11 mouse cellular contexts compared by ENCODE assay signal in the genomic region with DNA sequence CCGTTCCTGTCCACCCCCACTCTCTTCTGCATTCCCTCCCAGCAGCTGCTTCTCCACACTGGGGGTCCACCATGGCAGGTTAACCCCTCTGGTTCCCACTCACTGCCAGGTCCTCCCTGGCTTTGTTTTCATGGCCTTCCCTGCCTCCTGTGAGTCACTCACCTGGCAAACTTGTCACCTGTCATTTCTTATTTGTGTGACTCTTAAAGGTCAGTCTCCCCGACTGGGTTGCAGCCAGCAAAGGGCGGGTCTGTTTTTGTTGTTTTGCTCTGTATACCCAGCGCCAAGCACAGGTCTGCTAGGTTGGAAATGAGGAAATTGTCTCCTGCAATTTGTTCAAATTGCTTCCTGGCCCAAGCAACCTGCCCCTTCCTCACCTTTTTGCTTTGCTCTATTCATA. TPM values are rescaled to one million over a fixed set of nuclear protein-coding genes. Genes with fewer than 3 reads are reported as not detected.
DNase-seq lines count a peak whose midpoint lies in the region; ATAC-seq lines count a peak whose summit lies in the region.
"Had no signal": no experiment of that assay in that cellular context is flagged by ENCODE, and none has a peak within 500 bp of the region (broad histone marks: within the 10 kb centered on the region; RNA-seq: fewer than 3 reads in every experiment).

No protein-coding gene starts in this region.

- H3K27ac ChIP-seq in stomach, embryonic 14.5 days (ENCODE audit: low read length): peak overlapping the region; percentile 92; the same call in 1 of the 2 replicates
- no peak overlapping the region for H3K27ac ChIP-seq in forebrain, embryonic 16.5 days (ENCODE audit: low read length)

- ATAC-seq in stomach, embryonic 14.5 days (ENCODE audit: insufficient number of reproducible peaks, insufficient read depth, low FRiP score, low read depth): no peak
- no peak for ATAC-seq in forebrain, embryonic 16.5 days

- peak; percentile 52 to 68 for DNase-seq in lung, adult 18-20 months
- no peak for DNase-seq in lung, postnatal 10 days
- DNase-seq in kidney, adult 11 months: peak; percentile 82
- DNase-seq in kidney, postnatal 36 days: peak; percentile 76 to 80
- no peak for DNase-seq in gastrocnemius, postnatal 25 days
- DNase-seq in cerebellum, postnatal 25 days: no peak

- H3K9me3 ChIP-seq in stomach, embryonic 14.5 days (ENCODE audit: control insufficient read depth, low read depth, low read length): no peaks in the 10 kb centered on the region
- no peaks in the 10 kb centered on the region for H3K9me3 ChIP-seq in forebrain, embryonic 16.5 days (ENCODE audit: control insufficient read depth, low read length)

- WGBS in stomach, embryonic 14.5 days: 42% methylated on average over 4 of the region's 4 CpGs
- WGBS in forebrain, embryonic 16.5 days: 76% methylated on average over 4 of the region's 4 CpGs

- H3K4me3 ChIP-seq in stomach, embryonic 14.5 days (ENCODE audit: low read depth, low read length): no peak overlapping the region
- H3K4me3 ChIP-seq in forebrain, embryonic 16.5 days (replicated peaks; ENCODE audit: low read length): no peak overlapping the region

- H3K9ac ChIP-seq in stomach, embryonic 14.5 days (replicated peaks; ENCODE audit: low read depth, low read length): no peak overlapping the region
- no peak overlapping the region for H3K9ac ChIP-seq in forebrain, embryonic 16.5 days (replicated peaks; ENCODE audit: low read depth, low read length)

- H3K4me1 ChIP-seq in stomach, embryonic 14.5 days (ENCODE audit: control insufficient read depth, insufficient read depth, low read length): no peaks in the 10 kb centered on the region
- peaks cover 4% of the 10 kb centered on the region; the same call in 1 of the 2 replicates for H3K4me1 ChIP-seq in forebrain, embryonic 16.5 days (replicated peaks; ENCODE audit: control insufficient read depth, insufficient read depth, low read length)

- H3K4me2 ChIP-seq in stomach, embryonic 14.5 days (replicated peaks; ENCODE audit: low read depth, low read length): no peak overlapping the region
- no peak overlapping the region for H3K4me2 ChIP-seq in forebrain, embryonic 16.5 days (ENCODE audit: low read length)

- peaks cover 4% of the 10 kb centered on the region; the same call in 1 of the 2 replicates for H3K36me3 ChIP-seq in stomach, embryonic 14.5 days (ENCODE audit: control insufficient read depth, insufficient read depth, low read length)
- no peaks in the 10 kb centered on the region for H3K36me3 ChIP-seq in forebrain, embryonic 16.5 days (ENCODE audit: control insufficient read depth, insufficient read depth)

- 0 out of 2 replicates have a peak, but pooled peaks cover 7% of the 10 kb centered on the region for H3K27me3 ChIP-seq in stomach, embryonic 14.5 days (ENCODE audit: control insufficient read depth, insufficient read depth, low read length)
- H3K27me3 ChIP-seq in forebrain, embryonic 16.5 days (replicated peaks; ENCODE audit: control insufficient read depth, insufficient read depth, low read length): peaks cover 14% of the 10 kb centered on the region

RNA-seq across cellular contexts. Expression of gene Grb7, which starts 0.5 kb away (rescaled TPM):
- polyA plus RNA-seq in stomach, embryonic 14.5 days (2014; fragmentation: Nextera tagmentation; extraction: Ambion mirVana): 44.0 and 44.3 TPM in 2 replicates
- total RNA-seq in gastrocnemius, postnatal 25 days (2021): under 1 TPM in 1 of 2 experiments, not detected in 1; 0.16 TPM
- 0.51 and 0.70 TPM in 2 replicates for polyA plus RNA-seq in forebrain, embryonic 16.5 days (2015; fragmentation: Nextera tagmentation; extraction: Ambion mirVana)
- polyA plus RNA-seq: C2C12 had no signal

RNA-seq across cellular contexts. Expression of gene Mien1, which starts 6.9 kb away (rescaled TPM):
- polyA plus RNA-seq in stomach, embryonic 14.5 days (2014; fragmentation: Nextera tagmentation; extraction: Ambion mirVana): 98.0 and 101 TPM in 2 replicates
- 10 to 100 TPM; 31.7 to 35.5 TPM for total RNA-seq in gastrocnemius, postnatal 25 days (2021)
- polyA plus RNA-seq in forebrain, embryonic 16.5 days (2015; fragmentation: Nextera tagmentation; extraction: Ambion mirVana): 243 and 253 TPM in 2 replicates

RNA-seq across cellular contexts. Expression of gene Erbb2, which starts 33.4 kb away (rescaled TPM):
- 48.0 and 50.1 TPM in 2 replicates for polyA plus RNA-seq in stomach, embryonic 14.5 days (2014; fragmentation: Nextera tagmentation; extraction: Ambion mirVana)
- total RNA-seq in gastrocnemius, postnatal 25 days (2021): 1 to 10 TPM; 2.0 to 2.3 TPM
- 4.9 and 6.2 TPM in 2 replicates for polyA plus RNA-seq in forebrain, embryonic 16.5 days (2015; fragmentation: Nextera tagmentation; extraction: Ambion mirVana)

RNA-seq across cellular contexts. Expression of gene Pgap3, which starts 45.4 kb away (rescaled TPM):
- 12.6 and 13.6 TPM in 2 replicates for polyA plus RNA-seq in stomach, embryonic 14.5 days (2014; fragmentation: Nextera tagmentation; extraction: Ambion mirVana)
- total RNA-seq in gastrocnemius, postnatal 25 days (2021): 1 to 10 TPM; 1.9 to 2.1 TPM
- polyA plus RNA-seq in forebrain, embryonic 16.5 days (2015; fragmentation: Nextera tagmentation; extraction: Ambion mirVana): 7.4 and 9.4 TPM in 2 replicates

RNA-seq across cellular contexts. Expression of gene Pnmt, which starts 59.4 kb away (rescaled TPM):
- polyA plus RNA-seq in stomach, embryonic 14.5 days (2014; fragmentation: Nextera tagmentation; extraction: Ambion mirVana): not detected in 2 replicates
- total RNA-seq in gastrocnemius, postnatal 25 days (2021): 1 to 10 TPM in 1 of 2 experiments, under 1 TPM in 1; 0.87 to 2.9 TPM
- polyA plus RNA-seq in forebrain, embryonic 16.5 days (2015; fragmentation: Nextera tagmentation; extraction: Ambion mirVana): 0.21 and 0.86 TPM in 2 replicates
- total RNA-seq: neutrophil, adult 5-6 weeks had no signal
- polyA plus RNA-seq: heart, postnatal 0 days had no signal

Comparison
In these comparisons a context has a peak if more than half of its experiments do, and no peak if none do; other contexts are left out.
1. DNase-seq: peak in lung, adult 18-20 months (2 of 2), kidney, adult 11 months (single experiment) and kidney, postnatal 36 days (2 of 2); none in lung, postnatal 10 days (single experiment), gastrocnemius, postnatal 25 days (single experiment) and cerebellum, postnatal 25 days (0 of 2).
2. RNA of gene Grb7, which starts 0.5 kb away (polyA plus RNA-seq): 44.0 to 44.3 TPM in stomach, embryonic 14.5 days; 0.51 to 0.70 TPM in forebrain, embryonic 16.5 days; every median in the first group is over 10 times any median in the second.